Mouse (Mus musculus): Measurements from ENCODE around the gene Ackr4. TPM values are rescaled to one million over a fixed set of nuclear protein-coding genes. Genes with fewer than 3 reads are reported as not detected.

Ackr4 gene
- total and polyA plus RNA-seq, 3 experiments: 1.6 to 6.8 (median 2.4) TPM

DNA sequence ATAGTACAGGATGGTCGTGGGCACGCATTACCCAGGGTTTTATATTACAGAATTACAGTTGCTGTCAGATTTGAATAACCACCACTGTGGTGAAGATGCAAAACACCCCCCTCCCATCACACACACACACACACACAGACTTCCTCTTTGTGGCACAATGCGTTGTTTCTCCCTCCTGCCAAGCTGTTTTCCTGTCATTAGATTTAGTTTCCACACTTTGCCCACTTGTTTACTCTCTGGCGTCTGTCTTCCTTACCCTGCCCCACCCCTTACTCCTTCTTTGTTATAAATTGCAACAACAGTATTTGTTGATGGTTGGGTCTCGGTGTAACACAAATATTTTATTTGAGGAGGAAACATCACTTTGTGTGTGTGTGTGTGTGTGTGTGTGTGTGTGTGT lies 28.5 kb downstream of the Ackr4 start:
- no peaks in the 10 kb centered on the region for H3K27me3 ChIP-seq (ENCODE audit: control insufficient read depth, insufficient read depth, low read length)
- H3K9ac ChIP-seq (ENCODE audit: low read depth, low read length): no peak overlapping the region
- intact Hi-C loops (cut with DNase I): no loop called here
- no peaks in the 10 kb centered on the region for H3K36me3 ChIP-seq (ENCODE audit: control insufficient read depth, insufficient read depth, low read length)
- H3K27ac ChIP-seq: no peak overlapping the region
- H3K4me1 ChIP-seq (ENCODE audit: control insufficient read depth, insufficient read depth, low read length): no peaks in the 10 kb centered on the region
- no peak for DNase-seq
- no peaks in the 10 kb centered on the region for H3K79me2 ChIP-seq (replicated peaks; ENCODE audit: control insufficient read depth, insufficient read depth, low read length)
- TF ChIP-seq EP300 (IDR thresholded peaks at IDR 0.05; ENCODE audit: insufficient read depth, low read depth, low read length) (no peak), CTCF (IDR thresholded peaks at IDR 0.05) (no peak), POLR2A (IDR thresholded peaks at IDR 0.05; ENCODE audit: insufficient read depth, low read depth, low read length) (no peak)
- no peak overlapping the region for H3K4me3 ChIP-seq
- WGBS: 49% methylated on average over 5 of the region's 5 CpGs

DNA sequence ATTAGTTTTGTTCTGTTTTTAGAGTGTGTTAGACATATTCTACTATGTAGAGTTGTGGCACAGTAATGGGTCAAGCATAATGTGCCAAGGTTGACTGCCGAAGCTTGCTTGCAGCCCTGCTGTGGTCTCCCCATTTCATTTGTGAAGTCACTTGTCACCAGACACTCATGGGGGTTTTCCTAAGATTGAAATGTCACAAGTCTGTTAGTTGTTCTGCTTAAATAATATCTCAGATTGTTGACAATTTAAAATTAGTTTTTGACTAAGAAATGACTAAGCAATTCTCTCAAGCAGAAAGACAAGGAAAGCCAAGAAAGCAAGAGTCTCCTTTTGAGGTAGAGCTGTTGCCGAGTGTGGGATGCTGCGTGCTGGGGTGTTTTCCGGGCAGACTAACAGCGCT lies 33.8 kb downstream of the Ackr4 start:
- H3K9ac ChIP-seq (ENCODE audit: low read depth, low read length): no peak overlapping the region
- intact Hi-C loops (cut with DNase I): no loop called here
- H3K27me3 ChIP-seq (ENCODE audit: control insufficient read depth, insufficient read depth, low read length): no peaks in the 10 kb centered on the region
- peaks cover 4% of the 10 kb centered on the region for H3K4me1 ChIP-seq (ENCODE audit: control insufficient read depth, insufficient read depth, low read length)
- no peak for TF ChIP-seq EP300 (IDR thresholded peaks at IDR 0.05; ENCODE audit: insufficient read depth, low read depth, low read length)
- no peak for TF ChIP-seq CTCF (IDR thresholded peaks at IDR 0.05)
- TF ChIP-seq POLR2A (IDR thresholded peaks at IDR 0.05; ENCODE audit: insufficient read depth, low read depth, low read length): no peak
- 0 out of 2 replicates have a peak, but pooled peaks cover 2% of the 10 kb centered on the region for H3K36me3 ChIP-seq (ENCODE audit: control insufficient read depth, insufficient read depth, low read length)
- H3K79me2 ChIP-seq (replicated peaks; ENCODE audit: control insufficient read depth, insufficient read depth, low read length): no peaks in the 10 kb centered on the region
- no peak overlapping the region for H3K27ac ChIP-seq
- no peak overlapping the region for H3K4me3 ChIP-seq
- no peak for DNase-seq
- 96% methylated on average over 5 of the region's 5 CpGs for WGBS

DNA sequence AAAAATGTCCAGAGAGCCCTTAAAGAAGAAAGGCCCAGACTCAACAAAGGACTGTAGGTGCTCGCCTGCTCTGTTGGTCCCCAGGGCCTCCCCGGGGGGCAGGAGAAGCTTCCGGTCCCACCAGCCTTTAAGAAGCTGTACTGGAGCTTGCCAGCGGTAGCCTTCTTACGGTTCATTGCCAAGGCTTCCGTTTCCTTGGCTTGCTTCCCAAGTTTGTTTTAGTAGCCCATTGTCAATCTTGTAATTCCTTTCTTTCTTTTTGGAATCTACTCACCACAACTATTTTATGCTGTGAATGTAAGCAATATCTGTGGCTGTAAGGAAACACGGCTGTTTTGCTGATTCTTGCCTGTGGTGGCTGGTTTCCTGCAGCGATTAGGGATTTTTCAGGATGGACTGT lies 38.2 kb downstream of the Ackr4 start:
- 36% methylated on average over 8 of the region's 8 CpGs for WGBS
- Histone ChIP-seq H3K36me3 (ENCODE audit: control insufficient read depth, insufficient read depth, low read length) (0 out of 2 replicates have a peak, but pooled peaks cover 2% of the 10 kb centered on the region), H3K79me2 (replicated peaks; ENCODE audit: control insufficient read depth, insufficient read depth, low read length) (no peaks in the 10 kb centered on the region), H3K27ac (peak overlapping the region; percentile 41; the same call in 1 of the 2 replicates), H3K27me3 (ENCODE audit: control insufficient read depth, insufficient read depth, low read length) (no peaks in the 10 kb centered on the region), H3K4me3 (no peak overlapping the region), H3K4me1 (ENCODE audit: control insufficient read depth, insufficient read depth, low read length) (peaks cover 4% of the 10 kb centered on the region), H3K9ac (ENCODE audit: low read depth, low read length) (no peak overlapping the region)
- intact Hi-C loops (cut with DNase I): no loop called here
- peak; percentile 45 to 49 for DNase-seq
- TF ChIP-seq CTCF (IDR thresholded peaks at IDR 0.05) (no peak), POLR2A (IDR thresholded peaks at IDR 0.05; ENCODE audit: insufficient read depth, low read depth, low read length) (no peak), EP300 (IDR thresholded peaks at IDR 0.05; ENCODE audit: insufficient read depth, low read depth, low read length) (no peak)

DNA sequence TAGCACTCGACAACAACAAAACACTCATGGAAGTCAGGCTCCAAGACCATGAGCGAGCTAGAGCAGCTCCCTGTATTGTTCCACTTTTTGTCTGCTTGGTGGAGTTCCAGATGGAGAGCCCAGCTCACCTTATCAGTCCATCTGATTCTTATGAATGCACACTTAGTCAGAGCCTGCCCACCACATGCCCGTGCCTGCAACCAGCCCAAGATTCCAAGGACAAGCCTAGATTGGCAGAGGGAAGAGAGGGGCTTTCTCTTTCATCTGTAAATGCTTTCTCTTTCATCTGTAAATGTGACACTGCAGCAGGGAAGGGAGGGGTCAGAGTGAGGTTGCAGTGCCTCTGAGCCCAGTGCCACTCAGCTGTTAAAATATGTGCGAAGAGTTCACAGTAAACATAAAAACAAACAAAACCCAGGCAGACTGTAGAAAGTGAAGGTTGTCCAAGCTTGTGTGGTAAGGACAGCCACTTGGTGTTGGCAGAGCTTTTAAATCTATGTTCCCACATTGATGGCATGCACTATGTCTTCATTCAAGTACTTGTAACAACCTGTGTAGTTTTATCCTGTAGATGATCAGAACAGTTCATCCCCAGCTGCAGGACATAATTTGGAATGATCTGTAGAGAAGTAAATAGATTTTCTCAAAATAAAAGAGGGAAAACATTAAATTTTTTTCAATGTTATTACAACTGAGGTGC lies 40.9 kb downstream of the Ackr4 start:
- intact Hi-C loops (cut with DNase I): no loop called here
- peaks cover 4% of the 10 kb centered on the region for H3K4me1 ChIP-seq (ENCODE audit: control insufficient read depth, insufficient read depth, low read length)
- H3K4me3 ChIP-seq: no peak overlapping the region
- H3K36me3 ChIP-seq (ENCODE audit: control insufficient read depth, insufficient read depth, low read length): 0 out of 2 replicates have a peak, but pooled peaks cover 2% of the 10 kb centered on the region
- no peaks in the 10 kb centered on the region for H3K79me2 ChIP-seq (replicated peaks; ENCODE audit: control insufficient read depth, insufficient read depth, low read length)
- no peak overlapping the region for H3K27ac ChIP-seq
- no peak for TF ChIP-seq POLR2A (IDR thresholded peaks at IDR 0.05; ENCODE audit: insufficient read depth, low read depth, low read length)
- TF ChIP-seq CTCF (IDR thresholded peaks at IDR 0.05): no peak
- TF ChIP-seq EP300 (IDR thresholded peaks at IDR 0.05; ENCODE audit: insufficient read depth, low read depth, low read length): no peak
- no peaks in the 10 kb centered on the region for H3K27me3 ChIP-seq (ENCODE audit: control insufficient read depth, insufficient read depth, low read length)
- H3K9ac ChIP-seq (ENCODE audit: low read depth, low read length): no peak overlapping the region
- no peak for DNase-seq
- WGBS: 70% methylated on average over 4 of the region's 4 CpGs

DNA sequence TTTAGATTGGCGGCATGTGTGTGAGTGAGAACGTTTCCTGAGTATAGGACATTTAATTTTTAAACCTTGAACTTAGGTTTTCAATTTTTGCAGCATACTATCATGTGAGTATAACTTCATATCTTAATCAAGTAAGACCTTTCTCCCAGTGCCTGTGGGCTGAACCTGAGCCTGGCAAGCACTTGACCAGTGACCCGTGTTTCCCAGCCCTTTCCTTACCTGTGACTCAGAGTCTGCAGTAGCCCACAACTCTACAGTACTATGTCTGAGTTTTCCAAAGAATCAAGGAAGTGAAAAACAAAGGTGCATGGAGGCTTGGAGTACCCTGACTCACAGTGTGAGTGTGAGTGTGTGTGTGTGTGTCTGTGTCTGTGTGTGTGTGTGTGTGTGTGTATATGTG lies 46.7 kb downstream of the Ackr4 start:
- no peak for DNase-seq
- H3K4me3 ChIP-seq: no peak overlapping the region
- H3K4me1 ChIP-seq (ENCODE audit: control insufficient read depth, insufficient read depth, low read length): no peaks in the 10 kb centered on the region
- H3K27ac ChIP-seq: no peak overlapping the region
- no peaks in the 10 kb centered on the region for H3K36me3 ChIP-seq (ENCODE audit: control insufficient read depth, insufficient read depth, low read length)
- no peak for TF ChIP-seq CTCF (IDR thresholded peaks at IDR 0.05)
- no peak for TF ChIP-seq POLR2A (IDR thresholded peaks at IDR 0.05; ENCODE audit: insufficient read depth, low read depth, low read length)
- no peak for TF ChIP-seq EP300 (IDR thresholded peaks at IDR 0.05; ENCODE audit: insufficient read depth, low read depth, low read length)
- 62% methylated on average over 3 of the region's 3 CpGs for WGBS
- no peaks in the 10 kb centered on the region for H3K79me2 ChIP-seq (replicated peaks; ENCODE audit: control insufficient read depth, insufficient read depth, low read length)
- H3K9ac ChIP-seq (ENCODE audit: low read depth, low read length): no peak overlapping the region
- H3K27me3 ChIP-seq (ENCODE audit: control insufficient read depth, insufficient read depth, low read length): no peaks in the 10 kb centered on the region
- intact Hi-C loops (cut with DNase I): no loop called here

DNA sequence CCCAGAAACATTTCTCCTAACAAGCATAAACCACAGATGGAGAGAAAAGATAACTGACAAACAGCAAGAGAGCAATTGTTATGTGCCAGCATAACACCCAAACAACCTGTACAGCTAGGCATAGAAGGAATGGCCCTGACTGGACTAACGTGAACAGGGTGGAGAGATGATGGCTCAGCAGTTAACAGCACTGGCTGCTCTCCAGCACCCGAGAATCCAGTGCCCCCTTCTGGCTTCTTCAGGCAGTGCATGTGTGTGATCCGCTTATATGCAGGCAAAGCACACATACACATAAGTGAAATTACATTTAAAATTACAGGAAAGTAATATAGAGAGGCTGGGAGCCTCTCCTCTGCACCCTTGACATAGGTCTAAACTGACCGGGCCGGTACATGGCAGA lies 47.4 kb downstream of the Ackr4 start:
- H3K9ac ChIP-seq (ENCODE audit: low read depth, low read length): no peak overlapping the region
- H3K27ac ChIP-seq: no peak overlapping the region
- no peak overlapping the region for H3K4me3 ChIP-seq
- 54% methylated on average over 5 of the region's 5 CpGs for WGBS
- DNase-seq: peak; percentile 27 to 36
- peak; percentile 72 for TF ChIP-seq CTCF (IDR thresholded peaks at IDR 0.05)
- no peak for TF ChIP-seq EP300 (IDR thresholded peaks at IDR 0.05; ENCODE audit: insufficient read depth, low read depth, low read length)
- no peaks in the 10 kb centered on the region for H3K36me3 ChIP-seq (ENCODE audit: control insufficient read depth, insufficient read depth, low read length)
- no peaks in the 10 kb centered on the region for H3K79me2 ChIP-seq (replicated peaks; ENCODE audit: control insufficient read depth, insufficient read depth, low read length)
- intact Hi-C loops (cut with DNase I): loop anchor here (5.0 to 10.0 kb wide), 2 partner anchors 42 to 595 kb away; partner anchors contain the start of gene Bfsp2
- no peaks in the 10 kb centered on the region for H3K4me1 ChIP-seq (ENCODE audit: control insufficient read depth, insufficient read depth, low read length)
- no peaks in the 10 kb centered on the region for H3K27me3 ChIP-seq (ENCODE audit: control insufficient read depth, insufficient read depth, low read length)
